Mouse (Mus musculus) lung, postnatal 10 days (tissue): Measurements from ENCODE around the gene Gabbr2.

Experiments
- DNase-seq: peaks from one replicate; pipeline ENCODE4 v3.0.0; 2021

The Gabbr2 gene

DNA sequence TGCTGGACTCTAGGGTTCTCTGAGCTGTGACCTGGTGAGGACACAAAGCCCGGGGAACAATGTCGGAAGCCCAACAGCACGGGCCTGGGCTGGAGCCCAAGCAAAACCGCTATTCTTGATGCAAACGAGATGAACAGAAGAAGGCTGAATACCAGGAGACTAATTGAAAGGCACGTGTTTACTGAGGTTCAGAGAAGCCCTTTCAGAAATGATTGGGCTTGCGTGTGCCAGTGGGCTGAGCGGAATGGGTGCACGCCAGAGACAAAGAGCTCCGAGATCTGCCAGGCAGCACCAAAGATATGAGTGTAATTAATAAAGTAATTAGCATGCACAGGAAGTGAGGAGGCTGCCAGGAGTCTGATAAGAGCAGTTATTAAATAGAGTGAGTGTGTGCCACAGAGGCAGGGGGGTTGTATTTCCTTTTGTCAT is 291.4 kb downstream of the Gabbr2 start:
- DNase-seq = no peak

DNA sequence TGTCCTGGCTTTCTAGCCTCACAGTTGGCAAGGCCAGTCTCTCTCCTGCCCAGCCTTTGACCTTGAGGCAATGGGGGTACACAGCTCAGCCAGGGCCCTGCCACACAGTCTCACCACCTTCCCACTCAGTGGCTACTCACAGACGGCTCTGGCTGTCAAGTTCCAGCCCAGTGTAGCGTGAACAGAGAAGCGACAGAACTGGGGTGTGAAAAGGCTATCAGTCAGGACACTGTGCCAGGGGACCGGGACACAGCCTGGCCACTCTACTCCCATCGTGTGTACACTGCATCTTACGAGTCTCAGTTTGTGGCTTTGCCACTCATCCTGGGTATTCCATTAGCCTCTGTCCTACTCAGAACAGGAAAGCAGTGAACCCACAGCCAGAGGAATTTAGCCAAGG is 295.2 kb downstream of the Gabbr2 start:
- DNase-seq = no peak

DNA sequence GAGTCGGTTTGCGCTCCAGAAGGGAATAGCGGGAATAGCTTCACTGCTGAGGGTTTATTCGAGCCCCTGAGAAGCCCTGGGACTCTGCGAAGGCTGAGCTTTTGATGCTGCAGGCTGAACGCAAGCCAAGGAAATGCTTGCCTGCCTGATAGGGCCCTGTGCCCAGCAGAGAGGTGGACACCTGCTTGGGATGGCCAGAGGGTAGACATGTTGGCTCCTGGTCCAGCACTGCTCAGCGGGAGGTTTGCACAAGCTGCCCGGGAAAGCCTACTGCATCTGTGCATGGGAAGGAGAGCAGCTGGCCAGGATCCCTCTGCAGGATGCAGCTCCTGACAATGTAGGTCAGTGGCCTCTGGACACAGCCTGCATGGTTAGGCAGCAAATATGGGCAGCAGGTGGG is 301.1 kb downstream of the Gabbr2 start:
- no peak for DNase-seq

DNA sequence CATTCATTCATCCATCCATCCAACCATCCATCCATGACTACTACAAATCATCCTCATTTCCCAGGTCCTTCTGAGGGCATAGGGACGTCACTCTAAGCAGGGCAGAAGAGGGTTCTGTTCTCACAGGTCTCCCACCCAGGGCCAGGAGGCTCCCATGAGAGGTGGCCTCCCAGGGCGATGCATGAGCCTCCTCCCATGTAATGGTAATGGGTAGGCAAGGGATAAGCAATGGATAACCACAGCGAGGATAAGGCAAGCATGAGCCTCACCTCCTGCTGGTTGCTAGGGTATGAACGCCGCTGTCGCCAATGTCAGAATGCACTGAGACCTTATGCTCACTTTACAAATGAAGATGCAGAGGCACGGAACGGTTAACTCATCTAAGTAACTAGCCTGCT is 301.7 kb downstream of the Gabbr2 start:
- no peak for DNase-seq

DNA sequence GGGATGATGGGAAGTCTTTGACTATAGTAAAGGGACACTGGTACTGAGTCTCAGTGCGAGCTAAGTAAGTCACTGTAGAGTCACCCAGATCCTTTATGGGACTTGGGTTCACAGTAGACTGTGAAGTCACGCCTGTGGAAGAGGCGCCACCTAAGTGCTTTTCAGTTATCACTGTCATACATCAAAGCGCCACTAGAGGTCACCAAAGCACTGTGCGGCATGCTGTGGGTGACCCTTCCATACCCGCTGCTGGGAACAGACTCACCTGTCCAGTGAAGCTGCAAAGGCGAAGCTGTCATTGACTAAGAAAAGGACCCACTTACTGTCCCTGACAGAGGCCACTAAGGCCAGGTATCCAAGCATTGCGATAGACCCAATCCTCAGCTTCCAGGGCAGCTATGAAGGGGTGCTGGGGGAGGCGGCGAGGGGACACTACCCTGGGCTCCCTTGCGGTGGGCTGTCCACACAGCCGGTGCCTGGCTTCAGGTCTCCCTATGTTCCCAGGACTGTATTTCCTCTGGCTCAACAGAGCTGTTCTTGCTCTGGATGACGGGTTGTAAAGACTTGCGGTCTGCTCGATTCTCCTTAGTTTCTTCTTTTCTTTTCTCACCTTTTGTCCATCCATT is 302.2 kb downstream of the Gabbr2 start:
- DNase-seq = peak; percentile 74

DNA sequence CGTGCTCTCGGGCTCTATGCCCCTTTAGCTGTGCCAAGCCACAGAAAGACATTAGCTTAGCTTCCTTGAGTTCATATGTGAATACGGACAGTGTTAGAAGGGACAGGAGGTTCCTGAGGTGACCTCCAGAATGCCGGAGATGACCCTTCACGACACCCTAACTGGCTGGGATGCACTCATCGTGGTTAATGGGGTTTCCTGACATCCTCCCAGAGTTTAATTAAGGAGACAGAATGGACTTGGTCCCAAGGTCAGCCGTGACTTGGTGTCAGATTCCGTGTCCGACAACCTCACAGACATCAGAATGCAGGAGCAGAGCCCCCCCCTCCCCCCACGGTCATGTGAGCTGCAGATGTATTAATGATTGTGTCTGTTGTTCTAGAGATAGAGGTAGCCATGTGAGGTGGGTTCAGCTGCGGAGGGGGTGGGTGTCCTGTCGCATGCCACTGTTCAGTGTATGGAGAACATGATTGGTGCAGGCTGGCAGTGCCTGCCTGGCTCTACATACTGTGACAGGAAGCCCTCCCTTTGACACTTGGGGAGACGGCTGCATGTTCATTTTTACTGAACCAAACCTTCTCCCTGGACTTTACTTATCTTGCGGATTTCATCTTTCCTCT is 303.4 kb downstream of the Gabbr2 start:
- no peak for DNase-seq

DNA sequence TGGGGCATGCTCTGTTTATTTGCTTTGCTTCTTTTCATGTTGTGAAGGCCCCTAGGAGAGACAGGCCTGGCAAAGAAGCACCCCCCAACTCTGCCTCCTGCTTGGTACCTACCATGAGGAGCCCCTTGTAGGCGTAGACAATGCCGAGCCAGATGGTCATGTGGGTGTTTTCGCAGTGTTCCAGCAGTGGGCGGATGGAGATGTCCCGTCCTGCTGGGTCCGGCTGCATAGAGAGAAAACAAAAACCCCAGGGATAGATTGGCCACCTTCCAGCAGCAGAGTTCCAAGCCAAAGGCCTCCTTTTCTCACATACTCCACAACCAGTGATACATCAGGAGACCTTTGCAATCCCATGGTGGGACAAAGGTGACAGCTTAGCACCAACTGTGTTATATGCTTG is 307.5 kb downstream of the Gabbr2 start:
- peak; percentile 38 for DNase-seq

DNA sequence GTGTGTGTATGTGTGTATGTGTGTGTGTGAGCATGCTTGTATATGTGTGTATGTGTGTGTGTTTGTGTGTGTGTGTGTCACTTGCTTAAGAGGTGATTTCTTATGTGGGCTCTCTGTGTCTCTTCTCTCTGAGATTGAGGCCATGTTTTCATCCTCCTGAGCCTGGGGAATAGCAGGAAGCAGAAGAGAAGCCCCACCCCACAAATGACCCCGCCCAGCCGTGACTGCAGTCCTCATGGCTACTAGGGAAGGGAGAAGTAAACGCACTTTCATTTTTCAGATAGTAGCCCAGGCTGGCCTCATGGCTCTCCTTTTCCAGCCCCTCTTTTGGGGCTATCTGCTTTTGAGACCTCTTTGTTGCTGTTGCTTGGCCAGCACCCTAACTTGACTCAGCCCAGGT is 315.0 kb downstream of the Gabbr2 start:
- DNase-seq = no peak

DNA sequence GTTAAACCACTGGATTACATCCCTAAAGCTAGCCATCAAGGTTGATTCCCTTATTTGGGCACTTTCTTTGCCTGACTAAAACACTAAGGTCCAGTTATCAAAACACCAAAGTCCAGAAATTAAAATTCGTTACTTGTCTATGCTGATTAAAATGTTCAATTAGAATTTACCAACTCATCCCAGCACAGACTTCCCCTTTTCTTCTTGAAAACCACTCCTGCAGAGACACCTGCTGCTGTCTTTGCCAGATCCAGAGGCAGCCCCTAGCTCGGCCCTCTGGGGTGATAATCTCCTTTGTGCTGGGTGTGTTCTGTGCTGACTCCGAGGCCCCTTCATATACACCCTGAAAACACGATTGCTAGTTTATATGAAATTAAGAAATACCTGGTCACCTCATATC is 315.7 kb downstream of the Gabbr2 start:
- no peak for DNase-seq

DNA sequence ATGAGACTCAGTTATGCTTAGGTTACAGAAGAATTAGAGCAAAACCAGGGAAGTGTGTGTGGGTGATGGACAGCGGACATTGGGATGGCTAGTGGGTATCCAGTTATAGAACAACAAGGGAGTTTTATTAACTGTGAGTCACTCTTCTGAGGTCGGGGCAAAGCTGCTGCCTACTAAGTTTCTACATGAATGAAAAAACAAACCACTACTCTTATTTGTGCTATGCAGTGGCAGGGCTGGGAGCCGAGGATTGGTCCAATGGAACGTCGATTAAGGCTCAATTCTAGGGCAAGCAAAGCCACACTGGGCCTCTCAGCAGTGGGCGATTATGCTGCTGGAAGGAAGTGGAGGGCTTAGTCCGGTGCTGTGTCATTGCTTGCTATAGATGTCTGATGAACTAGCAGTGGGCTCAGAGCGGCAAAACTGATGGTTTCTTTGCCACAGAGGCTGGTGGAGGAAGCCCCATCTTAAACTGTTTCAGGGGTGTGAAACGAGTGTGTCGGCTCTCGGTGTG is 316.3 kb downstream of the Gabbr2 start:
- DNase-seq = no peak

DNA sequence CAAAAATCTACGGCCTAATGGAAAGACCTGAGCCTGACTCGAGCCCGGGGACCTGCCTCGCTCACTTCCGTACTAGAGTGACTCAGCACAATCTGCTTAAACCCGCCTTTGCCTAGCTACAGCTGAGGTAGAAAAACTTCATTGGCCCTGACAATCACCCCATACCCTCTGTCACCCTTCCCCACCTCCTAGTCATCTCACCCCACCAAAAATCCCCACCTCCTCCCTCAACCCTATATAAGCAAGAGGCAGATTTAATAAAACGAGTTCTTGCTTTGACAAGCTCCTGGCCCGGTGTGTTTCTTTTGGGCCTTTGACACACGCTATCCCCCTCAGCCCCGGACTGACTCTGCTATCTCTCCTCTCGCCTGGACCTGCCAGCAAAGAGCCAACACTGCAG is 323.1 kb downstream of the Gabbr2 start:
- no peak for DNase-seq

DNA sequence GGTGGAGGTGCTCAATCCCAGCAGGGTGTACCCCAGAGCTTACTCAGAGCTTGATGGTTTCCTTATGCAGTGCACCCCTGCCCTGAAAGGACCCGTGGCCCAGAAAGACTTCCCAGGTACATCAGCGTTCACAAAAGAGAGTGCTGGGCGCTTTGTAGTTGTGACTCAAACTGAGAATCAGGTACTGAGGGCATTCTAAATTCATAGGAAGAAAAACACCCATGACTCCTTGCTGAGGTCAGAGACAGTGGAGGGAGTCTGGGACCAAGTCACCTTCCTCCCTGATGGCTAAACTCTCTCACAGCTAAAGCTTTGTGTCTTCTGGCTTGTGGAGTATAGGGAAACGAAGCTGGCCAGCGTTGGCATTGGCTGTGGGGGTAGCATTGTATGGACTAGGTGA is 325.3 kb downstream of the Gabbr2 start:
- no peak for DNase-seq

DNA sequence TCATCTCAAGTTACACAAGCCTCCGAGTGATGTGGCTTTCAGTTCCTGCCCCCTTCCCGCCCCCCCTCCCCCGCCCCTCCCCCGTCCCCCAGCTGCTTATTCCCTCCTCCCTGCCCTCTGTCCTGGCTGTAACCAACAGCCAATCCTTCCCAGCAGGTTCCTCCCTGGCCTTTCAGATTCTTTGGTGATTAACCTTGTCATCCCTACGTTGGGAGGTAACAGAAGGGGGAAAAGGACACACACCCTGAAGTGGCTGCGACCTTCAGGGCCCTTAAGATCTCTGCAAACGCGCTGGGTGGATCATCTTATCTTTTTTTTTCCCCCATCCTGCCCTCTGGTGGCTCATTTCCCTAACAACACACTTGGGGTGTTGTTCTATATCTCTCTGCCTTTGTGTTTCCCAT is 326.3 kb downstream of the Gabbr2 start:
- peak; percentile 47 for DNase-seq

DNA sequence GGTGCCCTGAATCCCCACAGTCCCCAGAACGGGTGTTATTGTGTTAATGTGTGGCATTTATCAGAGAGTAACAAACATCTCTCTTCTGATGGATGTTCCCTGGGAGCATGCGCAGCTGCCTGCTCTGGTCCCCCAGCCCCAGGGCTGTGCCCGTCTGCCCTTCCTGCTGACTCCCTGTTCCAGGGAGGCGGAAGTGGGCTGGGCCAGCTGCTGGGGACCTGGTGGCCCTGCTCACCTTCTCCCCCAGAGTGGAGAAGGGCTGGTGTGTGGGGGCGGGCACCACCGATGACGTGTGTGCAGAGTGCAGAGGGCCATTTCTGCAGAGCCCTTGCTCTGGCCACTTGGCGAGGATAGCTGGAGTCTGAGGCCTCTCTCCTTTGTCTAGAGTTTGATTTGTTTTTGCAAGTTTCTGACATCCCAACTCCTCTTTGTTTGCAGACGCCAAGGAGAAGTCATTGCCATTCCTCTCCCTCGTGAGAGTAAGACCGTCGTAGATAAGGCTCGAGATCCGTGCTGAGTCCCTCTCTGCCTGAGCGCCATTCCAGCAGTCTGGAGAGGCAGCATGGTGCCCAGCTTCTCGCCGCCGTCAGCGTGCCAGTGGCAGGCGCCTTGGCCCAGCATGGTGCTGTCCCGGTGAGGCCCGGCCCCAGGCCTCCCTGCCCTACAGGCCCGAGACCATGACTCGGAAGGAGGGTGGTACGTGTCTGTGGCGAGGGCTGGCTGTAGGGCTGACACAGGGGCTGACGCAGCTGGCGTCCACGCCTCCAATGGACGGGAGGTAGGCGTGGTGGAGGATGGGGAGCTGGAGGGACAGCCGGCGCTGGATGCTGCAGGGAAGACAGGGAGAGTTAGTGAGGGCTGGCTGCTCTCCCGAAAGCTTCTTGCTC is 327.3 kb downstream of the Gabbr2 start:
- peak; percentile 82 for DNase-seq

DNA sequence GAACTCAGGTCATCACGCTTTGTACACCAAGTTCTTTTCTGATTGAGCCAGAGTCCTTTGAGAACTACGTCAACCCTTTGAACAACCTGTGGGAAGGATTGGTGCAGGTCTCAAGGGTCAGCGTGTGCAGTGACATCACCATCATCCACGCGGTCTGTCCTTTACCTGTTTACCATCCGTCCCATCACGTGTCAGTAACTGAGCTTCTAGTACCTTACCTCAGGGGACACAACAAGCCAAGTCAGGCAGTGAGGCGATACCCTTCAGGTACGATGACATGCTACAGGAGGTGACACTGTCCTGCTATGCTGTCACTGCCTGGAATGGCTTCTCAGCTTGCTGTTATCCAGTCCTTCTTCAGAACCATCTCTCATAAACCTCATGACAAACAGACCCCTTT is 330.2 kb downstream of the Gabbr2 start:
- no peak for DNase-seq

DNA sequence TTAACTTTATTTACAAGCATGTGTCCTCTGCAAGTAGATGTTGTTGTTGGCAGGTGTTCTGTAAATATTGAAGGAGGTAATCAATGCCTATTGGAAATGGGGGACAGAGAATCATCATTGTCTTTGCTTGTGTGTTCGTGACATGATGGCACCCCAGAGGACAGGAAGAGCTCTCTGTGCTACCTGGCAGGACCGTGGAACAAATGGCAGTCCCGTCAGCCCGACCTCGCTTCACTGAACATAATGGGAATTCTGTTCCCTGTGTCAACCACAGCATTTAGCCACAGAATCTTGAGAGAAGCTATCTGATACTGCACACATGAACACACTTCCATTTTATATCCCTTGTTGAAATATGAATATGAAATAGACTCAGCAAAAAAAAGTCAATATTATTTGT is 332.7 kb downstream of the Gabbr2 start:
- no peak for DNase-seq

DNA sequence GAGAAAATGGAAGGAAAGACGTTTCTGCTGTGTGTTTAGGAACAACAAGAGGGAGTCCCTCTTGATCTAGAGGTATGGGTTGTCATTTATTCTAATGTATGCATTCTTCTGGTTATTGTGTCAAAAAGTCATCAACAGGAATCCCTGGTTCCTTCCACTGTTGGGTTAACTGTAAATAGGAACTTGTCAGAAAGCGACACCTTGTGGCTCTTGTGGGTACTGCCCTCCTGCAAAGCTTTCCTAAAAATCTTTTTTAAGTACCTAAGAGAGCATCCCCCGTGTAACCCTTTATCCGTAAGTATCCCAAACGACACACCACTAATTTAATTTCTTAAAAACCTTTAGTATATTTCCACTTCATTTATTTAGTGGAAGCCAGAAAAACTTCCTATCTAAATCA is 334.6 kb downstream of the Gabbr2 start:
- DNase-seq = peak; percentile 81

DNA sequence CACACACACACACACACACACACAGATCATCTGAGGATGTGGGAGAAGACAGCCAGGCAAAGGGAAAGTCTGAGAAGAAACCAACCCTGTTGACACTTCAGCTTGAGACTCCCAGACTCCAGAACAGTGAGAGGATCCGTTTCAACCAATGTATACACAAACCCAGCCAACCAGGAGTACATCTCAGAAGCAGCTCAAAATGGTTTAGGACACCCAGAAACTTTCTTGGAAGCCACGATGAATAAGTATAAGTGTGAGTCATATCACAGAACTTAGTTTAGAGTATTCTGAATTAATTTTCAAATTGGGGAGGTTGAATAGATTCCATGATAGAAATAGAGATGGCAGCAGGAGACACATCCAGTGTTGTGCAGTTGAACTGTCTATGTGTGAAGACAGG is 335.7 kb downstream of the Gabbr2 start:
- DNase-seq = no peak

DNA sequence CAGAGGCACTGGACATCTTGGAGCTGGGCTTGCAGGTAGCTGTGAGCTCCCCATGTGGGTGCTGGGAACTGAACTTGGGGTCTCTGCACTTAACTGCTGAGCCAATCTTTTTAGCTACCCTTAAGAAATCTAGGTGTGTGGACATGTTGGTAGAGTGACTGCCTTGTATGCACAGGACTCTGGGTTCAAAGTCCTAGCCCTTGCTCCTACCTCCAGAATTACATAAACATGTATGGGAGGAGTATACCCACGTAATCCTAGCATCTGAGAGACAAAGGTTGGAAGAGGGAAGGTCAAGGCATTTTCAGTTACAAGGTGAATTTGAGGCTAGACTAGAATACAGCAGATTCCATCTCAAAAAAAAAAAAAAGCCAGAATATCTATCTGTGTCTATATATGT is 336.4 kb downstream of the Gabbr2 start:
- no peak for DNase-seq

DNA sequence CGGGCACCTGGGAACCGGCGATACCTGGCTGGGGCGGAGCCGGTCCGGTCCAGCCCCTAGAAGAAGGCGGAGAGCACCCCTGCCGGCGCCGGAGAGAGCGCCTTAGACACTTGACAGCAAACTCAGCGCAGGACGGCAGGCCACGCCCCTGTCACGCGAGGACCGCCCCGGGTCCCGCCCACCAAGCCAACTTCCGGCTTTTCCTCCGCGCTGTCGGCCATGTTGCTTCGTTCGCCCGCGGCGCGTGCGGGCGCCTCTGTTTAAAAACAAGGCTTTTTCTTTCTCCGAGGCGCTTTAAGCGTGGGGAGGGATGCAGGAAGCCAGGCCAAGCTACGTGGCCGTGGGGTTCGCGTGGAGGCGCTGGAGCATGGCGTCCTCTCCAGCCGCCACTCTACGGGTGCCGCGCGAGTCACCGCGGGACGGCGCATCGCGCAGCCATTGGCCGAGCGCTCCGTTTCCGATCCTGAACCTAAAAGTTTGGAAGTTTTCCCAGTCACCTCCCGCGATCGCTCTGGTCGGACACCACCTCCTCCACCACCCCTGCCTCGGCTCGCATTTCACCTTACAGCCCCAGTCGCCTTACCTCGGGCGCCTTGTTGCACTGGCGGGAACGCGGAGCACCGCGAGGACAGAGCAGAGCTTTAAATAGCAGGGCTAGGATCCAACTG is 341.5 kb downstream of the Gabbr2 start, which contains the start of gene Tbc1d2:
Tbc1d2 (minus strand) TSS at position 124 of the 668 bp plus-strand sequence.
- DNase-seq = peak; percentile 96

DNA sequence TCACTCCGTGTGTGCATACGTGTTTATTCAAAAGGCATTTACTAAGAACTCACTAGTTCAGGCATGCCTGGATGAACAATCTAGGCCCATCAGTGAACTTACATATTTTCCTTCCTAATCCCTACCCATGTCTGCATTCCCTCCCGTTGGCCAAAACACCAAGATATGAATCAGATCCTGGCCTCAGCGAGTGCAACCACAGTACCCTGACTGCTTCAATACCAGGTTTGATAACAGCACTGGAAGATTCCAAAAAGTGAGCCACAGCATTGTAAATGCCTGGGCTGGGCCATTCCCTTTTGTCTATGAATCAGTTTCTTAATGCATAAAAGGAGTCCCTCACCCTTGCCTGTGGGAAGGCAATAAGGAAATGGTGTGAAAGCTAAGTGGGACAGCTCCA is 342.5 kb downstream of the Gabbr2 start:
- DNase-seq = no peak

DNA sequence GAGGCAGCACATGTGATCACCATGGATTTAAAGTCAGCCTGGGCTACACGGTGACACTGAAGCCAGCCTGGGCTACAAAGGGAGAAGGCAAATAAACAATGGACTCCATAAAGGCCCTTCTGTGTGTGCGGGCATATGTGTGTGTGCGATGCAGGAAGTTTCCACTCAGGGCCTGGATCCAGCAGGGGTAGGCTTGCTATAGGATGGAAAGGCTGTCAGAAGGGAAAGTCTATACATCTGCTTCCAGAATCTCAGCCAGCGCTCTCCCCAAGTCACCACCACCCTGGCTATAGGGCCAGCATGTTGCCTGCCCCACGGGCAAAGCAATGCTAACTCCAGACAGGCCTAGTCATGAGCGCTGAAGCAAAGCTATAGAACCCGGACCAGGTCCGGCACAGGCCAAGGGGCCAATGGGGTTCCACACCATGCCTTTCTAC is 348.0 kb downstream of the Gabbr2 start:
- DNase-seq = no peak
